Mouse (Mus musculus): ENCODE measurements around the gene Rbms2. TPM values are rescaled to one million over a fixed set of nuclear protein-coding genes. Genes with fewer than 3 reads are reported as not detected.
"Not testable (repeated sequence)": the region's sequence is repeated elsewhere in the genome, so short reads cannot be mapped to it uniquely, and the experiment has no call there.

Rbms2 gene
- 31.7 and 33.6 TPM in 2 replicates for polyA plus RNA-seq (2016; fragmentation: Nextera tagmentation; extraction: Ambion mirVana)

- Histone ChIP-seq H3K4me2 (replicated peaks) (peak within 1 kb of the TSS; percentile 40), H3K4me3 (peak within 1 kb of the TSS; percentile 16; the same call in 1 of the 2 replicates), H3K9me3 (no peaks in the 10 kb centered on the region), H3K27ac (peak within 1 kb of the TSS; percentile 79), H3K4me1 (peaks cover 13% of the 10 kb centered on the region), H3K36me3 (no peaks in the 10 kb centered on the region), H3K27me3 (no peaks in the 10 kb centered on the region), H3K9ac (no peak within 1 kb of the TSS)
- ATAC-seq (ENCODE audit: insufficient number of reproducible peaks, insufficient read depth, low FRiP score, low TSS enrichment), result no peak
- 2% methylated on average over 6 of the region's 6 CpGs for WGBS
Measured at GRCm38 (mm10) chr10:128179989-128180388, at the start of gene Rbms2. Gene Rbms2, minus strand, starts transcription at chr10:128180297.

GRCm38 (mm10) chr10:128228009-128228408, 47.9 kb upstream of the Rbms2 start:
- ATAC-seq (ENCODE audit: insufficient number of reproducible peaks, insufficient read depth, low FRiP score, low TSS enrichment), result no peak
- peaks cover 20% of the 10 kb centered on the region for H3K4me1 ChIP-seq
- no peak overlapping the region for H3K27ac ChIP-seq
- no peak overlapping the region for H3K4me2 ChIP-seq (replicated peaks)
- H3K4me3 ChIP-seq, result no peak overlapping the region
- 92% methylated on average over 8 of the region's 8 CpGs for WGBS
- no peaks in the 10 kb centered on the region for H3K36me3 ChIP-seq
- no peak overlapping the region for H3K9ac ChIP-seq
- H3K9me3 ChIP-seq, result no peaks in the 10 kb centered on the region
- no peaks in the 10 kb centered on the region for H3K27me3 ChIP-seq

GRCm38 (mm10) chr10:128227592-128227991, 47.5 kb upstream of the Rbms2 start:
- 84% methylated on average over 9 of the region's 9 CpGs for WGBS

GRCm38 (mm10) chr10:128225538-128225937, 45.4 kb upstream of the Rbms2 start, which contains the start of gene Mip:
Gene Mip, plus strand, starts transcription at chr10:128225838.
- H3K4me2 ChIP-seq (replicated peaks), result no peak within 1 kb of the TSS
- no peak for ATAC-seq (ENCODE audit: insufficient number of reproducible peaks, insufficient read depth, low FRiP score, low TSS enrichment)

More at GRCm38 (mm10) chr10:128227592-128227991, 47.5 kb upstream of the Rbms2 start:
- no peaks in the 10 kb centered on the region for H3K36me3 ChIP-seq
- no peak overlapping the region for H3K4me3 ChIP-seq
- no peaks in the 10 kb centered on the region for H3K9me3 ChIP-seq
- H3K27me3 ChIP-seq, result no peaks in the 10 kb centered on the region
- peaks cover 20% of the 10 kb centered on the region for H3K4me1 ChIP-seq
- no peak overlapping the region for H3K9ac ChIP-seq
- H3K4me2 ChIP-seq (replicated peaks), result no peak overlapping the region
- no peak overlapping the region for H3K27ac ChIP-seq
- no peak for ATAC-seq (ENCODE audit: insufficient number of reproducible peaks, insufficient read depth, low FRiP score, low TSS enrichment)

GRCm38 (mm10) chr10:128225064-128225463, 45.0 kb upstream of the Rbms2 start:
- Histone ChIP-seq H3K4me2 (replicated peaks) (no peak overlapping the region), H3K36me3 (no peaks in the 10 kb centered on the region), H3K27ac (peak overlapping the region; percentile 72), H3K9ac (no peak overlapping the region), H3K9me3 (no peaks in the 10 kb centered on the region), H3K4me1 (peaks cover 13% of the 10 kb centered on the region), H3K4me3 (no peak overlapping the region), H3K27me3 (no peaks in the 10 kb centered on the region)
- ATAC-seq (ENCODE audit: insufficient number of reproducible peaks, insufficient read depth, low FRiP score, low TSS enrichment), result no peak
- WGBS, result 29% methylated on average over 5 of the region's 5 CpGs

More at GRCm38 (mm10) chr10:128225538-128225937, 45.4 kb upstream of the Rbms2 start, which contains the start of gene Mip:
- Histone ChIP-seq H3K9ac (no peak within 1 kb of the TSS), H3K4me3 (no peak within 1 kb of the TSS), H3K36me3 (no peaks in the 10 kb centered on the region), H3K9me3 (no peaks in the 10 kb centered on the region), H3K27ac (peak within 1 kb of the TSS; percentile 72), H3K27me3 (no peaks in the 10 kb centered on the region), H3K4me1 (peaks cover 13% of the 10 kb centered on the region)
- 42% methylated on average over 4 of the region's 4 CpGs for WGBS

GRCm38 (mm10) chr10:128221533-128222286, 41.6 kb upstream of the Rbms2 start:
- H3K9ac ChIP-seq, result no peak overlapping the region
- no peaks in the 10 kb centered on the region for H3K27me3 ChIP-seq
- H3K4me3 ChIP-seq, result no peak overlapping the region
- H3K27ac ChIP-seq, result no peak overlapping the region
- no peak overlapping the region for H3K4me2 ChIP-seq (replicated peaks)
- H3K36me3 ChIP-seq, result no peaks in the 10 kb centered on the region
- peaks cover 13% of the 10 kb centered on the region for H3K4me1 ChIP-seq
- 56% methylated on average over 16 of the region's 16 CpGs for WGBS
- ATAC-seq (ENCODE audit: insufficient number of reproducible peaks, insufficient read depth, low FRiP score, low TSS enrichment), result no peak
- H3K9me3 ChIP-seq, result no peaks in the 10 kb centered on the region

- WGBS, result 94% methylated on average over 18 of the region's 18 CpGs
- Histone ChIP-seq H3K9ac (no peak overlapping the region), H3K9me3 (no peaks in the 10 kb centered on the region), H3K4me2 (replicated peaks) (no peak overlapping the region), H3K36me3 (no peaks in the 10 kb centered on the region), H3K4me3 (no peak overlapping the region), H3K27me3 (peaks cover 4% of the 10 kb centered on the region; the same call in 1 of the 2 replicates), H3K27ac (no peak overlapping the region), H3K4me1 (no peaks in the 10 kb centered on the region)
- ATAC-seq (ENCODE audit: insufficient number of reproducible peaks, insufficient read depth, low FRiP score, low TSS enrichment), result no peak
Measured at GRCm38 (mm10) chr10:128218387-128219117, 38.5 kb upstream of the Rbms2 start.

- ATAC-seq (ENCODE audit: insufficient number of reproducible peaks, insufficient read depth, low FRiP score, low TSS enrichment), result no peak
- no peak overlapping the region for H3K9ac ChIP-seq
- no peak overlapping the region for H3K4me3 ChIP-seq
- H3K4me2 ChIP-seq (replicated peaks), result no peak overlapping the region
- no peak overlapping the region for H3K27ac ChIP-seq
- H3K9me3 ChIP-seq, result no peaks in the 10 kb centered on the region
- H3K4me1 ChIP-seq, result peaks cover 9% of the 10 kb centered on the region
- WGBS, result 87% methylated on average over 5 of the region's 5 CpGs
- H3K27me3 ChIP-seq, result peaks cover 5% of the 10 kb centered on the region; the same call in 1 of the 2 replicates
- no peaks in the 10 kb centered on the region for H3K36me3 ChIP-seq
Measured at GRCm38 (mm10) chr10:128214981-128215380, 34.9 kb upstream of the Rbms2 start.

GRCm38 (mm10) chr10:128214112-128214511, 34.0 kb upstream of the Rbms2 start:
- H3K4me2 ChIP-seq (replicated peaks); H3K36me3 ChIP-seq; ATAC-seq (ENCODE audit: insufficient number of reproducible peaks, insufficient read depth, low FRiP score, low TSS enrichment); H3K9me3 ChIP-seq; H3K27me3 ChIP-seq; H3K9ac ChIP-seq; H3K27ac ChIP-seq; H3K4me1 ChIP-seq; H3K4me3 ChIP-seq: not testable (repeated sequence)
- WGBS, result 93% methylated on average over 4 of the region's 4 CpGs

GRCm38 (mm10) chr10:128212871-128213323, 32.8 kb upstream of the Rbms2 start:
- Histone ChIP-seq H3K9ac (peak overlapping the region; percentile 27; the same call in 1 of the 2 replicates), H3K4me1 (peaks cover 9% of the 10 kb centered on the region), H3K27ac (0 out of 2 replicates have a peak overlapping the region, but pooled peaks have one; percentile 3), H3K4me3 (peak overlapping the region; percentile 31), H3K4me2 (replicated peaks) (peak overlapping the region; percentile 59), H3K9me3 (no peaks in the 10 kb centered on the region), H3K36me3 (no peaks in the 10 kb centered on the region), H3K27me3 (peaks cover 5% of the 10 kb centered on the region; the same call in 1 of the 2 replicates)
- WGBS, result 2% methylated on average over 18 of the region's 18 CpGs
- 0 out of 2 replicates have a peak, but pooled peaks have one; percentile 38 for ATAC-seq (ENCODE audit: insufficient number of reproducible peaks, insufficient read depth, low FRiP score, low TSS enrichment)

GRCm38 (mm10) chr10:128212148-128212547, 32.1 kb upstream of the Rbms2 start:
- peak overlapping the region; percentile 58 for H3K4me3 ChIP-seq
- no peaks in the 10 kb centered on the region for H3K9me3 ChIP-seq
- no peaks in the 10 kb centered on the region for H3K36me3 ChIP-seq
- peak overlapping the region; percentile 67 for H3K4me2 ChIP-seq (replicated peaks)
- H3K27ac ChIP-seq, result no peak overlapping the region
- peaks cover 5% of the 10 kb centered on the region; the same call in 1 of the 2 replicates for H3K27me3 ChIP-seq
- H3K4me1 ChIP-seq, result peaks cover 9% of the 10 kb centered on the region
- 48% methylated on average over 6 of the region's 6 CpGs for WGBS
- no peak overlapping the region; the same call in 1 of the 2 replicates for H3K9ac ChIP-seq
- no peak for ATAC-seq (ENCODE audit: insufficient number of reproducible peaks, insufficient read depth, low FRiP score, low TSS enrichment)

Measured in embryonic facial prominence, embryonic 12.5 days (tissue).